Mouse (Mus musculus) adrenal gland, postnatal 25 days (tissue): ENCODE measurements around the gene Tyw5. TPM values are rescaled to one million over a fixed set of nuclear protein-coding genes. Genes with fewer than 3 reads are reported as not detected.
A peak's percentile ranks its signal among the peaks of the same experiment; 100 is the strongest.

ENCODE experiments used
- DNase-seq: peaks from one replicate; pipeline ENCODE4 v3.0.0; 2021; ENCODE audit warnings: mixed read lengths
- total RNA-seq: library from RNA; stranded (reverse); gene quantifications from 2 replicates; pipeline ENCODE4 v1.2.3, GENCODE M21; 2021

The Tyw5 gene
- total RNA-seq, 1 experiment from 2014 or later: 14.6 TPM

DNA sequence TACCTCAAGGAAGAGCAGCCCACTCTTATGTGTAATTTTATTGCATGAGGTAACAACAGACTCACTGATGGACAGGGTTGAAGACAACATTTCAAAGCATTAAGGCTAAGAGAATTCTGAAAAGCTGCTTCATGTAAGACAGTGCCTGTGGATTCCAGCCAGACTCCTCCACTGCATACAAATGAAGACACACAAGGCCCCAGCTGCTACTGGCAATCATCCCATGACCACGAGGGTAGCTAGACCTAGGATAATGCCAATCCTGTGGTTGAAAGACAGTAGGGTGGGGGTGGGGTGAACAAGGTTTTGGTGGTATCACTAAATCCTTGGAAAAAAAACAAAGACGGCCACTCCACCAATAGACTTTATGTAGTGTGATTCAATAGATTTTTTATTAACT is 19.0 kb downstream of the Tyw5 start:
- no peak for DNase-seq

DNA sequence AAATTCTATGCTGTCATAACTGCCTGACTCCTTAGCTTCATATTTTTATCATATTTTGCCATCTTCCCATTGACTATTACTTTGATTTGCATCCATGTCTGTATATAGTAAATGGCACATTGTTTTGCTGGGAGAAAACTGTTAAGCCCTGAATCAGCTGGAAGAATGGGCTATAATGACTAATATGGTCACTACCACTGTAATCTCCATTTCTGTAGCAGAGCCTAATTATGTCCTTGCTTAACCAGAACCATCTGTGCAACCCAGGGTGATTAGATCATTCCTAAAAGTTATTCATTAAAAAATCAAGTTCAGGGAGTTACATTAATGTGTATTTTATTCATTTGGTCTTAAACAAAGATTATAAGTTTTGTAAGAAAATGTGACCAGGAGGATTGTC is 20.4 kb downstream of the Tyw5 start:
- no peak for DNase-seq

GRCm38 (mm10) chr1:57377376-57378341 is 29.2 kb downstream of the Tyw5 start, which contains the start of gene 1700066M21Rik:
Gene 1700066M21Rik, plus strand, starts transcription at chr1:57377620.
- DNase-seq: peak; percentile 97

DNA sequence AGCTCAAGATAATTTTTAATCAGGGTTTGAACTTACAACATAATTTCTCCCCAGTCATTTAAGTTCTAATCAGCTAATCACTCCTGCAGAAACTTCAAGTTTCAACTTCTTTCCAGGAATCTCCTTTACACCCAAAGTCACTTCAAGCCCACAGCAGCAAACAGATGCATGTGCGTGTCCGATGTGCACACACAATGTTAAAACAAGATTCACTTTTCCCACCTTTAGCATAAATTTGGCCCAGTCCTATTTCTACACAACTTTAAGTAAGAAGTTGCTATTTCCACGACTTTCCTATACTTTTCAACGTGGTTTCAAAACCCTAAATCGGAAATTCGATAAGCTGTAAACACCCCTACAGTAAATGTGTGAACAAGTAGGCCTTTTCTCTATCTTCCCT is 30.1 kb downstream of the Tyw5 start:
- DNase-seq: no peak

GRCm38 (mm10) chr1:57375276-57375675 is 31.6 kb downstream of the Tyw5 start:
- DNase-seq: no peak

GRCm38 (mm10) chr1:57370451-57370850 is 36.5 kb downstream of the Tyw5 start:
- no peak for DNase-seq

GRCm38 (mm10) chr1:57369111-57369510 is 37.8 kb downstream of the Tyw5 start:
- no peak for DNase-seq

DNA sequence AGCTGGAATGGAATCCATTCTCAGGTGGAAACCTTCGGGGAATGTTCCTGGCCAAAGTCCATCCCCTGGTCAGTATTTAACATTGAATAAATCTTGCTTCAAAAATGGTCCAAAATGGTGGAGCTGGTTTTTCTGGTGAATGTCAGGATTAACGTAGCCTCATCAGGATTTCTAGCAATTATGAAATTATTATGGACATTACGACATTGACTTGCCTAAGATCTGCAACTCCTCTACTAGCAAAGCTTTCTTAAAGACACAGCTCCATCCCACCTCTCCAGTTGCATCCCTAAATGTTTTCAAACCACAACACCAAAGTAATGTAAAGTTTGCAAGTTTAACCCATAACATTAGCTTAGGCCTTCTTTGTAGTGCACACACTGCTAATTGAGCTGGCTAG is 39.5 kb downstream of the Tyw5 start:
- no peak for DNase-seq

DNA sequence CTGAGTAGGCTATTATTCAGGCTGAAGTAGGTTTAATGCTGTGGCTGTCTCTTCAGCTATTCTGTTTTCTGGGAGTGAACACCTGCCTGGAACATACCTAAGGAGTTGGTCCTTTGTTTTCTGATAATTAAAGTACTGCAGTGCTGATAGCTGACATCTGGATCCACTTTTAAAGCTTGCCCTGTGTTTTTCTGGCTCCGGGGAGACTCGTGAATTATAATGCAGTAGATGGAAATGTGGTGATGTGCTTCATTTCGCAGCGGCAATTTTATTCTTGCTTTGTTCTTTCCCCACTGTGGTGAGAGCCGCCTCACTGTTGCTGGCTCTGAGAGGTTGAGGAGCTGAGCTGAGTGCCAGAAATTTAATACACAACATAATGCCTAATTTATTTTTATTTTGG is 48.4 kb downstream of the Tyw5 start:
- no peak for DNase-seq

GRCm38 (mm10) chr1:57351941-57352340 is 55.0 kb downstream of the Tyw5 start:
- no peak for DNase-seq

- DNase-seq: no peak
Measured at GRCm38 (mm10) chr1:57347487-57347886, 59.4 kb downstream of the Tyw5 start.

DNA sequence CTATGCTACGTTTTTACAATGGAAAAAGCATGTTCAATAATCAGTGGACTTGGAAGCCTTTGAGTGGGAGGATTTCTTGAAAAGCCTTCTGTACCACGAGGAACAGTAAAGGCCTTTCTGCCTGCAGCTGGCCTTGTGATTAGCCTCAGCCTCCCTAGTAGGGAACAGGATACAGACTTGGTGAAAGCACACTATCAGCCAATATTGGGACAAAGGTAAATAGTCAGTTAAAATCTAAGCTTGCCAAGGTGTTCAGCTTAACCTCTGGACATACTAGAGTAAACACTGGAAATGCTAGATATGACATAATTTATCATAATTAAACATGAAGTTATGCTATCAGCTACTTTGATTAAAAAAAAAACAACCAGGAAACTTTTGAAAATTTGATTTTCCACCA is 65.7 kb downstream of the Tyw5 start:
- DNase-seq: no peak

DNA sequence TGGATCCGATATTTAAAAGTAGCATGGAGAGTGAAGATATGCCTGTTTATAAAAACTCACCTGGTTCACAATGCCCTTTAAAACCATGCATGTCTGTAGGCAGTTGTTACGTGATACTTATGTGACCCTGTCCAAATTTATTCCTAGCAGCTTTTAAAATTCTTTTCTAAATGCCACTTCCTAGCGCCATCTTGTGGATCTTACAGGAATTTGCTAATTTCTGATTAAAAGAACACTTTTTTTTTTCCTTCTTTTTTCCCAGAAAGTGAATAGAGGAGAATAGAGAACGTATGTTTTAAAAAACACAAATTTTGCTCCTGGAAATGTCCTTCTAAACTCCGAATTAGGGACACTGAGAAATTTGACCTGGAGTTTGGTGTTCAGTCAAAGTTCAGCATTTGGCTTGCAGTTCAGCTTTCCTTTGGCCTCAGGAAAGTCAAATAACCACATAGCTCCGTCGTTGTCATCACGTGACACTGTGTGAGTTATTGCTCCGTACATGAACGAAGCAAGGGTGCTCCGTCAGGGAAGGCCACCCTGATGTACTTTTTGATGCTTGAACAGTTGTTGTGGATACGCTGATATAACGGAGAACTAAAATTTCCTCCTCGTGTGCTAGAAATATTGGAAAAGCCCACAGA is 67.6 kb downstream of the Tyw5 start:
- no peak for DNase-seq

Other genes with a start within 250 kb of the Tyw5 start
- gene 1700066M21Rik, start 29.5 kb downstream of the Tyw5 start, total RNA-seq: 7.8 and 9.9 TPM in 2 replicates
- 10.8 and 12.4 TPM in 2 replicates for gene Maip1, start 773 bp downstream of the Tyw5 start, total RNA-seq